Mouse (Mus musculus): ENCODE measurements around the gene Polr3b.

DNA sequence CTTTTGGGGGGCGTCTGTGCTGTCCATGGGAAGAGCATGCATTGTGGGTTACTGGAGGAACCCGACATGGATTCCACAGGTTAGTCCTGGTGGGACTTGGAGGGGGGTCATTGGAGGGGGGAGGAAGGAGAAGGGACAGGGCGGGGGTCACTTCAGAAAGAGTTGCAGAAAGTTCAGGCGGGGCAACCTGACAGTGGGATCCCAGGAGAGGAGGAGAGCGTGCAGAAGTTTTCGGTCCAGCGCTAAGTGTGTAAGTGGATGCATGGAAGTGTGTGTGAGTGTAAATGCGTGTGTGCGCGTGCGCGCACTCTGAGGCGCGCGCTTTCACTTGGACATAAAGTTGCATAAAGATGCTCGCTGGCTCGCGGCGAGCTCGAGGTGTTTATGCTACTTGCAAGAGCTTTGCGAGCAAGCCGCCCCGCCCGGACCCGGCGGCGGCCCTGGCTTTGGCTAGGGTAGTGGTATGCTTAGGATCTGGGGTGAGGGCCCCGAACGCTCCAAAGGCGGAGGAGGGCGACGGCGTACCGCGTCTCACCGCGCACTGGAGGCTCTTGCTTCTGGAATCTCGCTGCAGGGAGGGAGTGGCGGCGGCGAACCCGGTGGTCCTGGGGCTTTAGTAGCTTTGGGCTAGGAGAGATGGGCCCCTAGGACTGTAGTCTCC is 134.5 kb downstream of the Polr3b start:
- TF ChIP-seq POLR2A (IDR thresholded peaks at IDR 0.05; ENCODE audit: borderline replicate concordance, extremely low read depth, insufficient read depth, insufficient read length, poor library complexity, severe bottlenecking) (no peak), CTCF (IDR thresholded peaks at IDR 0.05; ENCODE audit: borderline replicate concordance, extremely low read depth, insufficient read depth, insufficient read length) (no peak)

Data from brain, embryonic 14.5 days (tissue).